Mouse (Mus musculus) adrenal gland, adult 18-20 months (tissue): ENCODE results near the gene Myof. TPM values are rescaled to one million over a fixed set of nuclear protein-coding genes. Genes with fewer than 3 reads are reported as not detected.

Source experiments
- DNase-seq, 2 experiments: peaks; one replicate each; pipeline ENCODE4 v3.0.0; 2021 to 2022; ENCODE audit warnings: low spot score in 2 of 2
- total RNA-seq, 2 experiments: library from RNA; stranded (reverse); gene quantifications; 1 replicate in 1 of 2; 2 replicates in 1 of 2; pipeline ENCODE4 v1.2.3; 2021

The Myof gene
- total RNA-seq, 2 experiments from 2014 or later = 29.4 to 34.1 TPM

- peak; percentile 62 to 79 for DNase-seq
Observed at GRCm38 (mm10) chr19:37955425-37956001, 87.9 kb downstream of the Myof start.

- no peak for DNase-seq
Observed at GRCm38 (mm10) chr19:37954772-37955171, 88.6 kb downstream of the Myof start.

- no peak for DNase-seq
Observed at GRCm38 (mm10) chr19:37954236-37954635, 89.1 kb downstream of the Myof start.

- no peak for DNase-seq
Observed at GRCm38 (mm10) chr19:37946696-37947095, 96.7 kb downstream of the Myof start.

- no peak for DNase-seq
Observed at GRCm38 (mm10) chr19:37946053-37946452, 97.3 kb downstream of the Myof start.

GRCm38 (mm10) chr19:37939203-37939602, 104.2 kb downstream of the Myof start:
- no peak for DNase-seq

- DNase-seq = no peak
Observed at GRCm38 (mm10) chr19:37937092-37937491, 106.3 kb downstream of the Myof start.

GRCm38 (mm10) chr19:37934640-37935039, 108.7 kb downstream of the Myof start:
- no peak for DNase-seq

- no peak for DNase-seq
Observed at GRCm38 (mm10) chr19:37932198-37932597, 111.2 kb downstream of the Myof start.

GRCm38 (mm10) chr19:37927911-37928310, 115.5 kb downstream of the Myof start:
- no peak for DNase-seq

GRCm38 (mm10) chr19:37925323-37925722, 118.1 kb downstream of the Myof start:
- no peak for DNase-seq

GRCm38 (mm10) chr19:37924266-37924665, 119.1 kb downstream of the Myof start:
- no peak for DNase-seq

GRCm38 (mm10) chr19:37921098-37921497, 122.3 kb downstream of the Myof start:
- no peak for DNase-seq

GRCm38 (mm10) chr19:37918515-37918932, 124.9 kb downstream of the Myof start:
- peak in 1 of 2 experiments; percentile 4 for DNase-seq

- no peak for DNase-seq
Observed at GRCm38 (mm10) chr19:37914261-37914660, 129.1 kb downstream of the Myof start.

GRCm38 (mm10) chr19:37912501-37912900, 130.9 kb downstream of the Myof start:
- DNase-seq = no peak

- no peak for DNase-seq
Observed at GRCm38 (mm10) chr19:37909830-37910261, 133.5 kb downstream of the Myof start.

- DNase-seq = no peak
Observed at GRCm38 (mm10) chr19:37907451-37908320, 135.7 kb downstream of the Myof start.

- DNase-seq = no peak
Observed at GRCm38 (mm10) chr19:37906916-37907315, 136.5 kb downstream of the Myof start.

- DNase-seq = no peak
Observed at GRCm38 (mm10) chr19:37896081-37896480, 147.3 kb downstream of the Myof start.

- DNase-seq = no peak
Observed at GRCm38 (mm10) chr19:37891006-37891405, 152.4 kb downstream of the Myof start.

GRCm38 (mm10) chr19:37886355-37887120, 156.8 kb downstream of the Myof start:
- peak; percentile 30 to 43 for DNase-seq
